Mouse (Mus musculus) spleen, postnatal 14 days (tissue): ENCODE measurements around the gene Tspan5.

Experiments
- DNase-seq, 2 experiments: peaks; one replicate each; pipeline ENCODE4 v3.0.0; 2021 to 2022; ENCODE audit warnings: low spot score in 2 of 2

Gene Tspan5

DNA sequence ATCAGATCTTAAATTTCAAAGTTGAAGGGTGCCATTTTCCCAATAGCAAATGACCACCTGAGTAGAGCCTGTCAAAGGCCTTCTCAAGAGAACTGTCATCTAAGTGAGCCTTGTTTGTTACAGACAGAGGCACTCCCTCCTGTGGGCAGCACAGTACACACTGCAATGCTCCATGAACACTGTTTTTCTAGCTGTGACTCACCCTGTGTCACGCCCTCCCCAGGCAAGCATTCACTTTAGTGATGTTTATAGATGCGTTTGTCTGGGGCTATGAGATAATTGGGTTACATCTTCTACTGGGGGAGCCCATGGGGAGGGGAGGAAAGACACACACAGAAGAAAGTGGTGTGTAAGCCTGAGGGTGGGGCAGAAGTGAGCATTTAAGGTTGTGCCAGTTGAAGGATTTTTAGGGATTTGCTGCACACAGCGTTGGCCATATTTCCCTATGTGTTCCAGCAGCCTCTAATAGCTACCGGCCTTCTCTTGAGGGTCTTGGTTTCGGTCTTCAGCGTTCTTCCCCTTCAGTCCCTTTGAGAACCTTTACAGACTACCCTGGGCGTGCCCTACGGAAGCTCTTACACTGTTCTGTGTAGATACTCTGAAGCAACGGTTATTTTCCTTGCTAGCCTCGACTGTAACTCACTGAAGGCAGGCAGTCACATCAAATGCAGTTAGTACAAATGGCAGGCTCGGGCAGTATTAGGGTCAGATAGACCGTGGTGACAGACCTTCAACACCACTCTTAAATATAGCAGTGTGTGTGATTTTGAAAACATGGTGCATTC, 29.7 kb downstream of the Tspan5 start:
- DNase-seq: no peak

DNA sequence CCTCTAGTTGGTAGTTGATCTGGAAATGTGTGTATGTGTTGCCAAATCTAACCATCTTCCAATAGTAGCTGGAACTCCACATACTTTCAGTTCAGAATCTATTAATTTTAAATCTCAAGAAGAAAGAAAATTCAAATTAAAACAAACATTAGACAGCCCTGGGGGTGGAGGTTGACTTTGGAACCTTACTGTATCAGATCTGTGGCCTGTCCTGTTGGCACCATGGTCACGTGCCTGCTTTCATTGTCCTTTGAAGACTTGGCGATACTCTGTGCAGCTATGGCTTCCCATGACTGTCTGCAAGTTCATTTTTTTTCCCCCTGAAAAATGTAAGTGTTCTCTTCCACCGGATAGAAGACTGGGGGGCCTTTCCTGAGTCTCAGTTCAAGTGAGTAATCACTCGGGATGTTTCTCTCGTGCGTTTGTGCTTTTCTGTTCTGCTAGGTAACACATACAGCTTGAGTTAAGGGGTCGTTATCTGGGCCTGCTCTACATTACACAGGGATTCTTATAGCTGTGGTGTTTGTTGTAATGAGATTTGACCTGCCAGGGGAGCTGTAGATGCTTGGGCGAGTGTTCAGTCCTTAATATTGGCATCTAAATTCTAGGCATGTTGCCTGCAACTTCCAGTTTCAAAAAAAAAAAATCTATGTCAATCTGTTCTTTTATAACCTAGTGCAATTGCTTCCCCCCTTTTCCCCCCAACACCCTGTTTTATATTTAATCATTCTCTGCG, 32.0 kb downstream of the Tspan5 start:
- DNase-seq: no peak

DNA sequence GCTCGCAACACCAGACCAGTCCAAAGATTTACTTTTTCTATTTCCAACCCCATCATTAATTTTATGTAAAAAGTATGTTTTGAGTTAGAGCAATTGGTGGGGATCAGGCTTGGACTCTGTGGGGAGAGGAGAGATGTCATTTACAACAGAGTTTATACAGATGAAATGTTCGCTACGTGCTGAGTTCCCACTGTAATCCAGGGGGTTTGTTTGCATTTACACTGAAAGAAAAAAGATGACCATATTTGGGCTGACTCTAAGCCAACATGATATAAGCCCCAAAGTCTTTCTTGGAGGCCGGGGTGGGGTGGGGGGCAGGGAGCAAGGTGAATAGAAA, 32.6 kb downstream of the Tspan5 start:
- no peak for DNase-seq

DNA sequence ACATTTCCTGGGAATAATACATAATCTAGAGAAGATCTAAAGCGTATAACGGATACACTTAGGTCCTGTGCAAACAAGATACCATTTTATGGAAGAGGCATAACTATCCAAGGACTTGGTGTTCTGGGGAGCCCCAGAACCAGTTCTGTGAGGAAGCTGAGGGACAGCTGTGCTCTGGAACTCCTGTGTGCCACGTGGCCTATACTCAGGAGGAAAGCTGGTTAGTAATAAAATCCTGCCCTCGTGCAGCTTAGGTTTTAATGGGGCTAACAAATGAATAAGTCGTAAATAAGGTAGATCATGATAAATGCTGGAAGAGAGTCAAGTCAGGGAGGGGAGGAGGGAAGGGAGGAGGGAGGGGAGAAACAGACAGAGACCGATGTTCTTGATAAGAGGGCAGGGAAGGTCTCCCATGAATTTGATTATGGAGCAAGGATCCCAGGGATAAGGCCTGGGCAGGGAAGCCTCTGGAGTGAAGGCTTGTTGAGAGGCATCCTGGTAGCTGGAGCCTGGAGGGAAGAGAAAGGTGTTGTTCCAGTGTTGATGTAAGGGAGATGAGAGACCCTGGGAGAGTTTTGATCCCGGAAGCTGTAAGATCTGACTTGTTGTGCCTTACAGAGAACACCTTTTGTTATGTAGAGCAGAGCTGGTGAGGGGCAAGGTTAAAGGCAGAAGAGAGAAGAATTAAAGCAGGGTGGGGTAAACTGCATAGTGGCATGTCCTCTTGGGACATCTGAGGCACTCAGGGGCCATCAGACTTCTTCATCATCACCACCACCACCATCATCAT, 34.1 kb downstream of the Tspan5 start:
- no peak for DNase-seq

DNA sequence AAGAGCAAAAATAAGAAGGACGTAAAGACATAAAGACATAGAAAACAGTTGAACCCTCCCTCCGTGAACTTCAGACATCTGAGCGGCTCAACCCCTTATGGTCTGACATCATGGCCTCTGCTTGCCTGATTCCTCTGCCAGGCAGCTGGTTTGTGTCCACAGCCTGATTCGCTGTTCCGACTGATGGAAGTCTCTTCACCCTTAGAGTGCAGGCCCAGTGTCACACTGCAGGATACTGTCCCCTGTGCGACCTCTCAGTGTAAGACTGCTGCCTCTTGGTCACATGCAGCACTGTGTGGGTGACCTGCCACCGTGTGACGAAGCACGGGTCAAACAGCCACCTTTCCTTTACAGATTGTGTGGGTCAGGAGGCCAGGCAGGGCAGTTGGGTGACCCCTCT, 39.5 kb downstream of the Tspan5 start:
- DNase-seq: no peak

DNA sequence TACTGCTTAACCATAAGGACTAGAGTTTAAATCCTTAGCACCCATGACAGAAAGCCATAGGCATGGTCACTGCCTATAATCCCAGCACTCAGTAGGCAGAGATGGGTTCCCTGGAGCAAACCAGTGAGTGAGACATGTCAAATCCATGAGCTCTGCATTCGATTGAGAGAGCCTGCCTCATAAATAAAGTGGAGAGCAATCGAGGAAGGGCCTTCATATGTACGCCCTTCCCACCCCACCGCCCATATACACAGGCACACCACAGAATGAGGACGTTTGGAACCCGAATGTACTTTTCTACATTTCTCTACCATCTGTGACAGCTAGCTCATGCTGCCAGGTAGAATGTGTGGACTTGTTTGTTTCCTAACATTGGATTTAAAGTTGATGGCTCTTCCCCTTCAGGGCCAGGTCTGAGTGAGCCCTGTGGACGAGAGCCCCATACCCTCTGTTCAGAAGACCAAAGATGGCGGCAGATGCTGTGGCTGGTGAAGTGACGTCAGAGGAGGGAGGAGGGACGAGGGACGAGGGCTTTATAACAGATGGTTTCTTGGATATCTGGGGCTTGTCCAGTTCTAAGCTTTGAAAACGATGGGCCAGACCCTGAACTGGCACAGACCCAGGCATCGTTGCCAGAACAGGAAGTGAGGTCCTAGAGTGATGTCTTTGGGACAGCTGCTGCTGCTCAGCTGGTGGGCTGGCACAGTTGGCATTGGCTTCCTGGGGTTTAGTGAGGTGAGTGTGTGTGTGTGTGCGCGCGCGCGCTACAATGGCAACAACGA, 42.1 kb downstream of the Tspan5 start:
- no peak for DNase-seq

DNA sequence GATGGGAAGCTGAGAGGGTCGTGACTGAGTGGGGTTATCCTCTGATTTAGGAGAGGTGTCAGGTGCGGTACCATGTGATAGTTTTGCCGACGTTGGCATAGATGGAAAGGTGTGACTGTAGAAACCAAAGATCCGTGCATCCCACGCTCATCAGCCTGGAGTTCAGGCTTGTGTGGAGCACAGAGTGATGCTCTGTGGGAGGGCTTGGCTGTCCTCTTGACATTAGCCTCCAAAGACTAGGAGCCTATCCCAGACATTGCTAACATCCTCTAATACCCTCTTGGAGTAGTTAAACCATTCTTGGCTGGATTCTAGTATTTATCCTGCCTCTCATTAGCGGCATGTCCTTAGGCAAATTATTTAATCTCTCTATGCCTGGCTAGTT, 42.6 kb downstream of the Tspan5 start:
- no peak for DNase-seq

DNA sequence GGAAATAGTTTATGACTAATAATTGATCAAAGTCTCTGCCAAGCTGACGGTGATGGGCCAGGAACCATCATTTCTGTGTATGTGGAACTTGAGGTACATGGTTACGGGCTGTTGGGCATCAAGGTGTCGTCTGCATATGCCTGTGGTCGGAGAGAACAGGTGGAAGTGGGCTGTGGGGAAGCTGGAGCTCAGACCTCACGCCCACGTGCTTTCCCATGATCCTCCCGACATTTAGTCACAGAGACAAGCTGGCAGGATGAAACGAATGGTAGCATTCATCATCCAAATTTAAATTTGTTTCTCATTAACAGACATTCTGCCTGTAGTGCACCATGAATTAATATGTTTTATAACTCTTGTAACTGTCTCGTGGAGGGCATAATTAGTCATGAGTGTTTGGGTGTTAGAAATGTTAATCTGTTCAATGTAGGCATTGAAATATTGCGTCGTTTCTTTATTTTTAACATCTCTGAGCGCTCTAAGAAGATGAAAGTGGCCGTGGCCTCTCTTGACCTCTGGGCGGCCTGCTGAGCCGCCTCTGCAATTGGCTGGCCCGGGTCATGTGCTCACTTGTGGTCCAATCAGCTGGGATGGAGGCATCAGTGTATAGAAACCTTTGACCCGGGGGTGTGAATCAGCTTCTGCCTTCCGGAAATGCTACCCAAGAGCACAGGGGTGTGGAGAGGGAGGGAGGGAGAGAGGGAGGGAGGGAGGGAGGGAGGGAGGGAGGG, 45.9 kb downstream of the Tspan5 start:
- DNase-seq: no peak

DNA sequence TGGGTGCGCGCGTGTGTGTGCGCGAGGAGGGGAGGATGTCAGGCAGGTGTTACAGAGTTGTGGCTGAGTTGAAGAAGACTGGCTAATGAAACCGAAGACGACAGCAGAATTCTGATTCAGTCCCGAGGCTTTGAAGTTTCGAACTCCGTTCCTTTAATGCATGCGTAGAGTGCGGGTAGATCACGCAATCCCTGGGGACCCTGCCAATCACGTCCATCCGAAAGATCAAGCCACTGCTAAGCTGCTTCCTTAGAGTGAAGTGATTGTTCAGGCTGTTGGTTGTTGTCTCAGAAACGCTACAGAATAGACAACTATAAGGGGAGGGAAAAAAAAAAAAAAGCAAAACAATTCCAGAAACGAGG, 46.5 kb downstream of the Tspan5 start:
- no peak for DNase-seq

DNA sequence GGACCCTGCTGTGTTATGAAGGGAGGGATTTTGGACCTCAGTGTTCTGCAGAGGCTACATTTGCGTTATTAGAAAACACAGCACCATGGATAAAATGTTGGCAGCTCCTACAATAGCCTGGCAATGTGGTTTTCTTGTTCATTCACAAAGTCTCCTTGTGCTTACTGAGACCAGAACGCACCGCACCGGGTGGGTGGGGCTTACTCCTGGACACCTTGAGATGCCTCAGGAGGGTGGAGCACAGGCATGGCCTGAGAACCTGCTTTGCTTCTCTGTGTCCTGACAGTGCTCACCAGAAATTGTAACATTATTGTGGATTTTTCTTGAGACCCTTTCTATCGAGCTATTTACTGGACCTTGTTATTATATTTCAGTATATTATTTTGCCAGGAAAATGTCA, 47.3 kb downstream of the Tspan5 start:
- no peak for DNase-seq

DNA sequence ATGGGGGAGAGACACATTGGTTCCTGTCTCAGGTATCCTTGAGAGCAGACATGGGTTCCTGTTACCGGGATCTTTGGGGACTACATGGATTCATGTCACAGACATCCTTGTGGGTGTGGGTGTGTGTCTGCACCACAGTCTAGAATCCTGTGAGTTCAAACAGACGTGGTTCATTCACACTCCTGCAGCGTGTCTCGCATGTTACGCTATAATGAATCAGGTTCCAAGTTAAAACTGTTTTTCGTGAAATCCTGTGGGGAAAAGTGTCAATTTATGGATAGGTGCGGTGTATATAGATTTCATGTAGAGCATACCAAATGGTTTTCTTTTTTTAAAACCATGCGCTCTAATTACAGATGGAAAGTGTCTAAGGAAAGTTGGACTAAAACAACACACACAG, 52.5 kb downstream of the Tspan5 start:
- no peak for DNase-seq

DNA sequence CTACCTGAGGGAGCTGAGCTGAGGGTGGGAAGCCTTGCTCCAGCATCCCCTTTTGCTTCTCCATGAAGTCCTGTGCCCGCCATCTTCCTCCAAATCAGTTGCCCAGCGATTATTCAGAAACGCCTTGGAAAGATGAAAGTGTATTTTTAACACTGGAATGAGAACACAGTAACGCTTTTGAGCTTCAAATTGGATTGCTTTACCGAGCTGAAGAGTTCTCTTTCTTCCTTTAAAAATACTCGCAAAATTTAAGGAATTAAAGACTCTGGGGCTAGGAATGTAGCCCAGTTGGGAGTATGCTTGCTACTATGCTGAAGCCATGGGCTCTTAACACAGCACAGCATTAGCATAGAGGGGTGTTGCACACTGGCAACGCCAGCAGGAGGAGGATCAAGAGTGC, 54.0 kb downstream of the Tspan5 start:
- no peak for DNase-seq

DNA sequence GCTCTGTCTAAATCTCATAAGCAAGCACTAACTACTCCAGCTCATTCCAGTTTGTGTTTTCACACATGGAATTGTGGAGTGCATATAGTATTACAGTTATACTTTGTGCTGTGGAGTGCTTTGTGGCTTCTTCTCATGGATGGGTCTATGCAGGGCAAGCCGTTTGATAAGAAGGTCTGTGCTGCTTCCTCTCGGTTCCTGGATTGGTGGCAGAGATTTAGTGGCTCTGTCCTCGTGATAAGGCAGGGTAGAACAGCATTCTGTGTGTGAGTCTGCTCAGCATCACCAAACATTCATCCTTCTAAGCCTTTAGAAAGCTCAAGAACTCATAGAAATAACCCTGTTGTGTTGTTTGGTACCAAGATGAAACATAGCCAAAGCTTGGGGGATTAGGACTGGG, 54.6 kb downstream of the Tspan5 start:
- DNase-seq: no peak

DNA sequence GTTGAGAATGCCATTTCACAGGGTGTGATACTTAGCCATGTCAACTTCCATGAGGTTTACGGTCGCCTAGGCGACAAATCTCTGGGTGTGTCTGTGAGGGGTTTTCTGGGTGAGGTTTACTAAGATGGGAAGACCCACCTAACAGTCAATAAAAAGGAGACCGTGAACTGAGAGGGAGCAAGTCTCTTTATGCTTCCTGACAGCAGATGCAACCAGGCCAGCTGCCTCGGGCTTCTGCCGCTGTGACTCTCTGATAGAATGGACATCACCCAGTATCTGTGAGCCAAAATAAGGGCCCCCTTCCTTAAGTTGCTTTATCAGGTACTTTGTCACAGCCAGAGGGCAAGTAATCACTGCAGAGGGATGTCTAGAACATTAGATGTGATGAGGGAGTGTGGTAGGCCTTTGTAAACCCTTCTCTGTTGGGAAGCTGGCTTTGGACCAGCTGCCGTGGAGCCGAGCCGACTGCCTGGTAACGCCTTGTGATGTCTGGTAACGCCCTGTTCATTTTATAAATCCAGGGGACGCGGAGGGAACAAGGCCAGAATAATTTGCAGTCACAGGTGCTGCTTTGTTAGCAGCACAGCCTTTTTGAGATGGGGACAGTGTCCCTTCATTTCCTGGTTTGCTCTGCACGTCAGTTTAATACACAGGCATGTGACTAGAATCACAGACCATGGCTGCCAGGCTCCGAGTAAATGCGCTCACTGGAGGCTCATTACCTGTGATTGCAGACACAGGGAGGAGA, 58.8 kb downstream of the Tspan5 start:
- DNase-seq: no peak

DNA sequence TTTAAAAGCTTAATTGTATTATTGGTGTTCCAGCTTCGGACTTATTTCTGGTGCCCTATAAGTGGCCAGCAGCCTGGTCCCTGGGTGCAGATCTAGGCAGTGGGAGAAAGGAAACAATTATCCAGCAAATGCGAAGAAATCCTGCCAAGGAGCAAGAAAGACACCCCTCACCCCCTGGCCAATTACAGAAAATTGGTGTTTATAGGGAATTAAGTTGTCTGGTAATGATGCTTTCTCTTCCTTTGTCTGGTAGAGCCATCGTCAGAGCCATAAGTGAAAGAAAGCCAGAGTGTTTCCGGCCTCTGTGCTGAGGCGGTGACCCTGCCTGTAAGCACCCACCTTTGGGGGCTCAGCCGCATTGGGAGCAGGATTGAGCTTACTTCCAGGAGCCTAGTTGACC, 59.7 kb downstream of the Tspan5 start:
- DNase-seq: no peak

DNA sequence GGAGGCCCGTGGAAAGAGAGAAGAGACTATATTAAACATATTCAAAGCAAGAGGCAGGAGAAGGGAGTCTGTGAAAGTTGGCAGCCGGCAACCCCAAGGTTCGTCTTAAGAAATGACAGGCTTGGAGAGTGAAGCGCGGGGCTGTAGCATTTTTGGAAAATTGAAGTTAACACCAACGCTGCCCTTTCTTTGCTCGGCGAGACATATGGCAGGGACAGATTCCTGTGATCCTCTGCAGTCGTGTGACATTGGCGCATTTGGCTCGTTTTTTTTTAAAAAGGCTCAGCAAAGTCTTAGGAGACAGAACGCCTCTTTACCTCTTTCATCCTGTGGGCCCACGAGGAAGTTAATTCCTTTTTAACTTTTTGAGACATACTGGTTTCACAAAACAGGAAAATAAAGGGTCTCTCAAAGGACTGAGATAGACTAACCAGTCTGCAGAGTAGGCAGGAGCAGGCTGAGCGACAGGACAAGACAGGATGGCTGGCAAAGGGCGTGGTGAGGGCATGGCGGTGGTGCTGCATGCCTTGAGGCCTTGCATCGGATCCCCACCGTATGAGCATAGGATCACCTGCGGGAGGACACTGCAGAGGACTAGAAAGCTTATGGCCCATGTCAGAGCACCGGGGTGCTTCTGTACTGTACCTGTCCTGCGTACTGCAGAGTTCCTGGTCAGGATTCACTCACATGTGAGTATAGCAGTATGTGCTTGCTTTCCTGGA, 60.9 kb downstream of the Tspan5 start:
- DNase-seq: no peak

DNA sequence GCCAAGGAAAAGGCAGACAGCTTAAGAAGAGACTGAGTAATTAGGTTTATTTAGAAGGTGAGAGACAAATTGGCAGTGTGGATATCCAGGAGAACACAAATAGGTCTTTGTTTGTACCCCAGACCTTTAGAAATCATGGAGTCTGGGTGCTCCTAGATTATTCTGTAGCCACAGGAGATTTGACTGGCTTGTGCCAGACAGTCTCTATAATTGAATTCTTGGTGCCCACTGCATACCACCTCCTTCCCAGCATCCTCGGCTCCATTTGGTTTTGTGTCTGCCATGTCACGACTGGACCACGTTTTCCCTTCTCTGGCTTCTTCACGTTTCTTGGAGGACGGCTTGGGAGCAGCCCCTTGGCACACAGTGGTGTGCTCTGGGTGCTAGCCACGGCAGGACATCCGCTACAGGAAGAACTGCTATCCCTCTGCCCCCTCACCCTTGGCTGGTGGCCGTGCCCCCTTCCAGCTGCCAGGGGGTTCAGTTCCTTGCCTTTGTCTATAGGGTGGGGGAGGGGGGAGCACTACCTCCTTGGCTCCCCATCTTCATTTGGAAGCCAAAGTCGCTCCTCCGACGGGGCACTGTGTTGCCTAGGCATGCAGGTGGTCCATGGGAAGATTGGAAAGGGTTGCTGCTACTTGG, 61.6 kb downstream of the Tspan5 start:
- DNase-seq: no peak

DNA sequence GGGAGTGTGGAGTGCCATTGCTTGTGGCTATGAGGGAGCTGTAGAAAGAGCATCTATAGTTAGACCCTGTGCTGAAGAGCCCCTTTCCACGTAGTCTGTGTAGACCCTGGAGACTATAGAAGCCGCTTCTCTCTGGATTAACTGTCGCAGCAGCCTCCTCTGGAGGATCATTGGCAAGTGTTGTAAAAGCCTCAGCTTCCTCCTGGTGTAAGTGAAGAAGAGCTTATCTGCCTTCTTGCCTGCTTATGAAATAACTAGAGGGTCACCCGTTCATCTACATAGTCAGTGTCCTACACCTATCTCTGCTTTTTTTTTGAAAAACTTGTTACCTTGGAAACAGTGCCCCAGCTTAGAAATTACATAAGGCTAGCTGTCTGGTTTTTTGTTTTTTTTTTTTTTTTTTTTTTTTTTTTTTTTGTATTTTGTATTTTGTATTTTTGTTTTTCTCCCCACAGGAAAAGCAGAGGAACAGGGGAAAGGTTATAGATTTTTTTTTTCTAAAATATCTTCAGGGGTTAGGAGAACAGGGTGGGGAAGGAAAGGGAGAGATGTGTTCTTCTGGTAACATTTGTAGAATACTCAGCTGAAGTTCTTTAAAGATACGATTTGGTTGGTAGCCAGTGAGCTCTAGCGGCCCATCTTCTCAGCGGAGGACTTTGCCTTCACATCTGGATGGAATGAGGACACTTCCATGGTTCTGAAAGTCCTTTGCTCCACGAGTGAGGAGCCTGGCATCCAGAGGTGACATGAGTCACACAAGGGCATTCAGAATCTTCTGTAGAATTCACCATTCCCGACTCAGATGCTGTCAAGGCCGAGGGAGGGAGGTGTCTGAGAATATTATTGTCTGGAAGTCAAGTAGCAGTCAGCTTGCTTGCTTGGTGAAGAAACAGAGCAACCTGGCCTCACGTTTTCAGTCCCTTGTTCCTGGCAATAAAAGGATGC, 62.4 kb downstream of the Tspan5 start:
- DNase-seq: no peak
